Mouse (Mus musculus) layer of hippocampus, postnatal 25 days (tissue): ENCODE results near the gene Naa30. TPM values are rescaled to one million over a fixed set of nuclear protein-coding genes. Genes with fewer than 3 reads are reported as not detected.
"Not testable (repeated sequence)": the region's sequence is repeated elsewhere in the genome, so short reads cannot be mapped to it uniquely, and the experiment has no call there.

Experiments
- DNase-seq, 2 experiments: peaks; one replicate each; pipeline ENCODE4 v3.0.0; 2022; ENCODE audit warnings: mixed read lengths in 2 of 2, low spot score in 1 of 2; ENCODE audit errors: extremely low spot score in 1 of 2
- total RNA-seq, 2 experiments: library from RNA; stranded (reverse); gene quantifications; 2 replicates each; pipeline ENCODE4 v1.2.3; 2021

Gene Naa30
- 10 to 100 TPM; 31.5 to 38.1 TPM for total RNA-seq

DNA sequence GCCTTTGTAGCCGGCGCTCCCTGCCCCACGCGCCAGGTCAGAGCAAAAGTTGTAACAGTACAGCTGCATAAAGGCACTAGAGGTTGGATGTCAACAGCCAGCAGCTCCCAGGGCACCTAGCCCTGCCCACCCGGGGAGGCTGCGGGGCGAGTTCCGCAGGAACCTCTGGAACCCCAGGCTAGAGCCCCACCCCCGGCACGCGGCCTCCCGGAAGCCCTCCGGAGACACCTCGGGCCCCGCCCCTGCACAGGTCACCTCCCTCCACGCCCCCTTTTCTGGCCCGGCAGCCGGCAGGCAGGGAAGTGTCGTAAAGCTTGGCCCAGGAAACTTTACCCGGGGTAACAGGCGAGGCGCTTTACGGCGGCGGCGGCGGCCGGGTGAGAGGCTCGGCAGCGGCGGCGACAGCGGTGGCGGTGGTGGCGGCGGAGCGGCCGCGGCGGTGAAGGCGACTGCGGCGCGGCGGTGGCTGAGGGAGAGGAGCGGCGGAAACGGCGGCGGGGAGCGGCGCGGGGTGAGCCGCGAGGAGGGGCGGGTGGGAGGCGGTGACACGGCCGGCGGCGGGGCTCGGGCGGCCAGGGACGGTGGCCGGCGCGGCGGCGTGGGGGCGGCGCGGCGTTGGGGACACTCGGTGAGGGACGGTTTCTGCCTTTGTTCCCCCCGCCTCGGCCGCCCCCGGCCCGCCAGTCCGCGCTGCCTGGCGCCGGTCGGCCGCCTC lies at the start of gene Naa30:
TSS of gene Naa30 (plus strand) at position 360 of the 715 bp plus-strand sequence.
- DNase-seq, result peak; percentile 84 to 91

DNA sequence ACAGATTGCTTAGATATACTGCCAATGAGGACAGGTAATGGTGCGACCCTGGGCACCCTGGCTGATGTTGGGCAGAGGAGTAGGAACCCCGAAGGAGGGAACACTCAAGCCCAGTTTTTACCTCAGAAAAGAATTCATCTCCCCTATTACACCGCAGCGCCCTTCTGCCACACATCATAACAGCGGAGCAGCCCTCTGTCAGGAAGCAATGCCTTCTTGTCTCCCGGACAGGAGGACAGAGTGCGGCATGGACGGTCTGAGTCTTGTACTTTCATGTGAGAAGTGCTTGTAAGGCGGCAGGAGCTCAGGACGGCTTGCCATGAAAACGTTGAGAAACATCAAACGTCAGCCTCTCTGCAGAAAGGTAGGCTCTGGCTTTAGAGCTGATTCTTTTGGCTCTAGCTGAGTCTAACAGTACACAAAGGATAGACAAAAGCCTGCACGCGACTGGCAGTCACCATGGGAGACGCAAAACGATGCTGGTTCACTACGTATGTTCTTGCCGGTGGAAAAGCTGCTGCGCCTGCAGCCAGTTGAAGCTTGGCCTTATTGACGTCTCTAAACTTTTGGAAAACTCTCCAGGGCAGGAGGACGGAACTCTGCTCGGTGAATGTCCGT lies 44.8 kb upstream of the Naa30 start:
- peak; percentile 5 to 8 for DNase-seq

GRCm38 (mm10) chr14:49128544-49129263 lies 43.3 kb upstream of the Naa30 start:
- DNase-seq, result no peak

DNA sequence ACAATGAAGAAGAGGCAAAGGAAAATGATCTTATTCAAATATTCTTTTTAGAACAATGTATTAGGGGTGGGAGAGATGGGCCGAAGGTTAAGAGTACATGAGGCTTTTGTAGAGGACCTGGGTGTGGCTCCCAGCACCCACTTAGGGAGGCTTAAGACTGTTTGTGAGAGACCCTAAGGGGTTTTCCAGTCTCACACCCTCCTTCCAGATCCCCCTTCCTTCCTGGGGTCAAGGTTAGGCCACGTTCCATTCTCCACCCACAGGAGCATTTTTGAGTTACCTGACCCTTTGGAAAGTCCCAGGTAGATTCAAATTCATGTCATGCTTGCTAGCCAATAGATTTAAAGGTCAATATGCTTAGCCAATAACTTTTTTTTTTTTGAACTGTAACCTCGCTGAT lies 39.6 kb upstream of the Naa30 start:
- no peak for DNase-seq

DNA sequence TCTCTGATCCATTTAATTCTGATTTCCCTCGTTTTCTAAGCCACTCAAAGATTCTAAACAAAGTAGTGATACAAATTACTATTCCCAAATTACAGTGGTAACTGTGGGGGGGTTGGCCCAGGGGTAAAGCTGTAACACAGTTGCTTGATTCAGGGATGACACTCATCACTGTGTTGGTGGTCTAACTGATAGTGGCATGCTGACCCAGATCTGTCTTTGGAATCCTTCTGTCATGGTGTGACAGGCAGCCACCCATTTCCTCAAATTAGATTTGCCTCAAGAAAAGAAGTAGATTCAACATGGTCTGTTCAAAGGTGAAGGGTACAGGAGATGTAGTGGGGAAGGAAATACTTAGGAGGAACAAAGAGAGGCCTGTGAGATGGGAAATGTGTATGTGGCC lies 33.9 kb upstream of the Naa30 start:
- DNase-seq, result no peak

DNA sequence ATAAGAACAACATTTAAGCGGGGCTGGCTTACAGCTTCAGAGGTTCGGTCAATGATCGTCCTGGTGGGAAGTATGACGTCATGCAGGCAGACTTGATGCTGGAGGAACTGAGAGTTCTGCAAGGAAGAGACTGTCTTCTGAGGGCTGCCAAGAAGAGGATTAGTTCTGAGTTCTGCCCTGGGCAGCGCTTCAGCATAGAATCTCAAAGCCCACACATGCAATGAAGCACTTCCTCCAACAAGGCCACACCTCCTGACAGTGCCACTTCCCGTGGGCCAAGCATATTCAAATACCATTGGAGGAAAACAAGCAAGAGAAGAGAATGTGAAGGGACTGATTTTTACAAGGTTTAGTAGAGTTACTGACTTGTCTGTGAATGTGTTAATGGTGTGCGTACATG lies 31.3 kb upstream of the Naa30 start:
- no peak for DNase-seq

DNA sequence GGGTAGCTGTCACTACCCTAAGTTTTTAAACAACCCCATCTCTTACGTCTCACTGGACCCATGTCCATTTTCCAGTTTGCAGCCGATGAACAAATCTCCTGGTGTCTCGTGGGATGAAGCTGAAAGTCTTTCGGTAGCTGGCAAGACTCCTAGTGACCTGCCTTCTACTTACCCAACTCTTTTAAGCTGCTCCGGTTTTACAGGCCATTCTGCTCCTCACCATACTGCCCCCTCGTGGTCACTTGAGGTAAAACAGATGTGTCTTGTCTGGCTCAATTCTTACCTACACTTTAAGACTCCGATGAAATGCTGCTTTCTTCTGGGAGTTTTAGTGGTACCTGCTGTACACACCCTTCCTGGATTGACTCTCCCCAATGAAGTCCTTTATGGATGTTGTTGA lies 18.2 kb upstream of the Naa30 start:
- DNase-seq, result peak; percentile 44 to 78

DNA sequence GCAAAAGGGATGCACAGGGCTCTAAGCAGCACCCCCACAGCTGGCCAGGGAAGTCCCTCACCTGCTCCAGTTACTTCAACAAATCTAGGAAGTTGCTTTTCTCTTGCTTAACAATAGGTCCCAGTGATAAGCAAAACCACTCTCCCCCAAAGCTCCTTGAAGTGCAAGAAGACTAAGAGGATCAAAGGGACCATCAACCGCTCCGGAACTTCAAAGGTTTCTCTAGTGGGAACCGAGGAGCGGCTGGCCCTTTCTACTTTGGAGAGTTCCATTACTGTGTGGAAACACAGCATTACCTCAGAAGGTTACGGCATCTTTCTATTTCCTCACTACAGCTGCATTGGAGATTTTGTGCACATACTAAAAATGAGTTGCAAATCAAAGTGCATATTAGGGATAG lies 16.5 kb upstream of the Naa30 start:
- DNase-seq, result no peak

- DNase-seq, result no peak
Observed at GRCm38 (mm10) chr14:49158143-49158925, 13.7 kb upstream of the Naa30 start.

DNA sequence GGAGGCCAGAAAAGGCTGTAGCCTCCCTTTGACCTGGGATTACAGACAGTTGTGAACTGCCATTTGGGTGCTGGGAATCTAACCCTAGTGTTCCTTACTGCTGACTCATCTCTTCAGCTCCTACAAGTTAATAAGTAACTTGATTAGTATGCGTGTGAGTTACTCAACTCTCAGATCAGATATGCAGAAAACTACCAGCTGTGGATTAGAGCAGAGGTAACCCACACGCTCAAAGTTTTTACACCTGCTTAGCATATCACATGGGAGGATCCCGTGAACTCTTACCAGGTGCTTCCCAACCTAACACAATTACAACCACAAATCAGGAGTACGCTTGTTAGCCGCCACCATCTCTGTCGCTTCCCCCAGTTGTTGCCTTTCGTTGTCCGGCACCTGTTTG lies 740 bp upstream of the Naa30 start:
- no peak for DNase-seq

DNA sequence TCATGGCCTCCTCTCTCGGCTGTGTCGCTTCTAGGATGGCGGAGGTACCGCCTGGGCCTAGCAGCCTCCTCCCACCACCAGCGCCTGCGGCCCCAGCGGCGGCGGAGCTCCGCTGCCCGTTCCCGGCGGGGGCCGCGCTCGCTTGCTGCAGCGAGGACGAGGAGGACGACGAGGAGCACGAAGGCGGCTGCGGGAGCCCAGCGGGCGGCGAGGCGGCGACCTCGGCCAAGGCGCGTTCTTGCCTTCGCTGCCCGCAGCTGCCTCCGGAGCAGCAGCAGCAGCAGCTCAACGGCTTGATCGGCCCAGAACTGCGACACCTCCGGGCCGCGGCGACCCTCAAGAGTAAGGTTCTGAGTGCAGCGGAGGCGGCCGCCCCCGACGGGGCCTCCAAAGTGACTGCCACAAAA lies 559 bp downstream of the Naa30 start:
- DNase-seq, result peak; percentile 25 to 49

- DNase-seq, result no peak
Observed at GRCm38 (mm10) chr14:49173290-49174135, 1.5 kb downstream of the Naa30 start.

GRCm38 (mm10) chr14:49179736-49180135 lies 7.7 kb downstream of the Naa30 start:
- no peak for DNase-seq

DNA sequence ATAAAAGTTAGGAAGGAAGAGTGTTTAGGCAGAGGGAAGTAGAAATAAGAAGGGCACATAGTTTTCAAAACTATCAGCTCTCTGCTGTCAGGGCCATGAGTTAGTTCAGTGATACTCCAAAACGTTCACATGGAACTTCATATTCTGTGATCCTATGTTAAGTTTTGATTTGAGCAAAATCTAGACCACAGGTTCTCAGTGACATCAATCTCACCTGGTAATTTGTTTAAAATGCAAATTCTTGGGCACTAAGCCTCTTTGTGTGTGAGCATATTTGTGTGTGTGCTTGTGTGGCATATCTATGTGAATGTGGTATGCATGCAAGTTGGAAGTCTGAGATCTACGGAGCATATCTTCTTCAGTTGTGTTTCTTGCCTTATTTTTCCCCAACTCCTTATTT lies 14.2 kb downstream of the Naa30 start:
- DNase-seq, result no peak

DNA sequence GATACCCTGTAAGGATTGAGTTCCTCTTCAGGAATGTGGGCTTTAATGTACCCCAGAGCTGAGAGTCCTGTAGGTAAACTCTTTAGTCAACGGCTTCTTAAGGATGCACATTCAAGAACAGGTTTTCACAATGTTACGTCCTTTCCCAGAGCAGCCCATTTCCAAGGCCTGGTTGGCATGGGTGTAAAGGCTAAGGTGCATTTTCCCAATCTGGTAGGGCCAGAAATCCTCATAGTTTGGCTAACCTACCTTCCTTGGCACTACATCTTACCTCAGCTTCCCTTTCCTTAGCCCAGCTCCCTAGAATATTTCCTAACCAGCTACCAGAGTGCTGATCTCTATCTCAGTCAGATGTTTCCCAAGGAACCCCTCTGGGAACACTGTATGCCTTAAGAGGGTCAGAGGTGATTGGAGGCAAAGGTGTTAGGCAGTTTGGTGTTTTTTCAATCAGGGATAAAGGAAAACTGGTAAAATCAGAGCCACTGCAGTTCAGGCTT lies 25.1 kb downstream of the Naa30 start:
- no peak for DNase-seq

GRCm38 (mm10) chr14:49201073-49201778 lies 29.2 kb downstream of the Naa30 start:
- no peak for DNase-seq

GRCm38 (mm10) chr14:49210215-49210614 lies 38.2 kb downstream of the Naa30 start:
- DNase-seq, result not testable (repeated sequence)

DNA sequence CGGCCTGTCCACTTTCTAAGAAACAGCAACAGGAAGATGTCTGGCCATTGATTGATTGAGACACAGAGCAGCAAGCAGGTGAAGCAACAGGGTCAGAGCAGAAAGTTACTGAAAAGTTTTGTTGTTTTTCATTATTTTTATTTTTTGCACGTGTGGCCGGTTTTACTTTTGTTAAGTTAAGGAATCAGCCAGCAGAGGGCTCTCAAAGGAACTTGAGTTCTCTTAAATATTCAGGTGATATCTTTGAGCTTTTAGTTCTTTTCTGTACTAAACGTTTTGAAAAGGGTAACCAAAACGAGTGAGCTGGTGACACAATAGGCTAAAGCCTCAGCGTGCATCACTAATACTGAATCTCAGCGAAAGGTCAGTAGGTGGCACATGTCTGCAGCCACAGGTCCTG lies 46.7 kb downstream of the Naa30 start:
- DNase-seq, result no peak

DNA sequence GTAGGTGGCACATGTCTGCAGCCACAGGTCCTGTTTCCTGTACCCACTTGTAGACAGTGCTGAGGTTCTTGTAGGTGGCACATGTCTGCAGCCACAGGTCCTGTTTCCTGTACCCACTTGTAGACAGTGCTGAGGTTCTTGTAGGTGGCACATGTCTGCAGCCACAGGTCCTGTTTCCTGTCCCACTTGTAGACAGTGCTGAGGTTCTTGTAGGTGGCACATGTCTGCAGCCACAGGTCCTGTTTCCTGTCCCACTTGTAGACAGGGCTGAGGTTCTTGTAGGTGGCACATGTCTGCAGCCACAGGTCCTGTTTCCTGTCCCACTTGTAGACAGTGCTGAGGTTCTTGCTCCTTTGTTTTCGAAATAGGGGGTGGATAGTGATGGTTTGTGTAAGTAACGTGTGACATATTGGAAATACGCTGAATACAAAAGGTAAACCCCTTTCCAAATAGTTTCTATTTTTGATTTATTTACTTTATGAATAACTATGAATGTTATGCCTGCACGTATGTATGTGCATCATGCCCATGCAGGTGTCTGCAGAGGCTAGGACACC lies 47.5 kb downstream of the Naa30 start:
- not testable (repeated sequence) for DNase-seq
